In genomic region chr12:35209399-35209798, GRCm38 (mm10) we compare ENCODE assay signal across 29 mouse cellular contexts.
DNase-seq lines count a peak whose midpoint lies in the region; ATAC-seq and TF ChIP-seq lines count a peak whose summit lies in the region.
"Had no signal": no experiment of that assay in that cellular context is flagged by ENCODE, and none has a peak within 500 bp of the region (broad histone marks: within the 10 kb centered on the region; RNA-seq: fewer than 3 reads in every experiment).

No protein-coding gene starts in this region.

- H3K9me3 ChIP-seq in lung, embryonic 14.5 days (ENCODE audit: low read depth, low read length): no peaks in the 10 kb centered on the region
- no peaks in the 10 kb centered on the region for H3K9me3 ChIP-seq in forebrain, embryonic 14.5 days (replicated peaks; ENCODE audit: control insufficient read depth, low read length)
- H3K9me3 ChIP-seq: embryonic facial prominence, embryonic 12.5 days; embryonic facial prominence, embryonic 15.5 days; forebrain, embryonic 12.5 days; G1E; heart, embryonic 10.5 days; heart, embryonic 13.5 days; hindbrain, embryonic 12.5 days; hindbrain, embryonic 15.5 days had no signal

- no peak overlapping the region for H3K4me3 ChIP-seq in lung, embryonic 14.5 days (ENCODE audit: low read depth, low read length)
- no peak overlapping the region for H3K4me3 ChIP-seq in forebrain, embryonic 14.5 days (ENCODE audit: low read depth, low read length)
- H3K4me3 ChIP-seq: embryonic facial prominence, embryonic 12.5 days; embryonic facial prominence, embryonic 15.5 days; erythroblast, embryonic 14.5 days; forebrain, embryonic 12.5 days; heart, adult 2 months; heart, embryonic 10.5 days; heart, embryonic 13.5 days; hindbrain, embryonic 12.5 days; hindbrain, embryonic 15.5 days had no signal

- no peaks in the 10 kb centered on the region for H3K36me3 ChIP-seq in lung, embryonic 14.5 days (ENCODE audit: insufficient read depth)
- no peaks in the 10 kb centered on the region for H3K36me3 ChIP-seq in forebrain, embryonic 14.5 days (ENCODE audit: control insufficient read depth, insufficient read depth, low read length)
- H3K36me3 ChIP-seq: embryonic facial prominence, embryonic 12.5 days; embryonic facial prominence, embryonic 15.5 days; forebrain, embryonic 12.5 days; G1E; heart, embryonic 10.5 days; heart, embryonic 13.5 days; hindbrain, embryonic 12.5 days; hindbrain, embryonic 15.5 days had no signal

- in situ Hi-C loops in Patski (cut with MboI; ENCODE audit: low pct_unique_long_range_greater_than_20kb): no loop called here

- ATAC-seq in lung, embryonic 14.5 days (ENCODE audit: insufficient read depth): peak; percentile 75; the same call in 1 of the 2 replicates
- ATAC-seq in Patski: peak; percentile 78
- ATAC-seq in megakaryocyte progenitor cell, adult 5-6 weeks (replicated peaks; ENCODE audit: poor library complexity): no peak
- no peak for ATAC-seq in forebrain, embryonic 14.5 days
- ATAC-seq: forebrain, embryonic 16.5 days had no signal

- no peaks in the 10 kb centered on the region for H3K27me3 ChIP-seq in lung, embryonic 14.5 days (ENCODE audit: insufficient read depth, low read length)
- H3K27me3 ChIP-seq in Patski: no peaks in the 10 kb centered on the region
- H3K27me3 ChIP-seq in forebrain, embryonic 14.5 days (replicated peaks; ENCODE audit: control insufficient read depth, insufficient read depth, low read length): no peaks in the 10 kb centered on the region
- H3K27me3 ChIP-seq: CH12.LX; embryonic facial prominence, embryonic 12.5 days; embryonic facial prominence, embryonic 15.5 days; forebrain, embryonic 12.5 days; heart, embryonic 13.5 days; hindbrain, embryonic 12.5 days; hindbrain, embryonic 15.5 days had no signal

- CTCF ChIA-PET in Patski (lab: Charles Lee): interaction anchor here (0.8 kb wide), 1 partner anchor 290 kb away, joined by 3 read pairs; no protein-coding TSS in a partner anchor

- H3K27ac ChIP-seq in lung, embryonic 14.5 days (ENCODE audit: low read depth): no peak overlapping the region
- H3K27ac ChIP-seq in forebrain, embryonic 14.5 days (ENCODE audit: low read depth, low read length): no peak overlapping the region
- H3K27ac ChIP-seq: embryonic facial prominence, embryonic 12.5 days; embryonic facial prominence, embryonic 15.5 days; forebrain, embryonic 12.5 days; heart, adult 2 months; heart, embryonic 10.5 days; heart, embryonic 13.5 days; hindbrain, embryonic 12.5 days; hindbrain, embryonic 15.5 days had no signal

- H3K9ac ChIP-seq in lung, embryonic 14.5 days: no peak overlapping the region
- no peak overlapping the region for H3K9ac ChIP-seq in forebrain, embryonic 14.5 days (ENCODE audit: low read length)
- H3K9ac ChIP-seq: embryonic facial prominence, embryonic 12.5 days; embryonic facial prominence, embryonic 15.5 days; forebrain, embryonic 12.5 days; heart, embryonic 13.5 days; hindbrain, embryonic 12.5 days; hindbrain, embryonic 15.5 days had no signal

- POLR2A ChIA-PET in Patski (lab: Charles Lee): no interaction called here

- TF ChIP-seq CTCF in lung, embryonic 14.5 days (IDR thresholded peaks at IDR 0.05; ENCODE audit: low read depth): no peak
- TF ChIP-seq CTCF in Patski (IDR thresholded peaks at IDR 0.05): no peak

- H3K4me2 ChIP-seq in lung, embryonic 14.5 days: no peak overlapping the region
- no peak overlapping the region for H3K4me2 ChIP-seq in forebrain, embryonic 14.5 days (ENCODE audit: low read length)
- H3K4me2 ChIP-seq: embryonic facial prominence, embryonic 12.5 days; embryonic facial prominence, embryonic 15.5 days; forebrain, embryonic 12.5 days; heart, embryonic 13.5 days; hindbrain, embryonic 12.5 days; hindbrain, embryonic 15.5 days had no signal

- DNase-seq in lung, embryonic 14.5 days: peak; percentile 8
- no peak for DNase-seq in lung, postnatal 10 days
- DNase-seq in 3T3-L1 (ENCODE audit: low read depth, low spot score) (peak; percentile 76), Patski (ENCODE audit: low read depth, low spot score) (no peak)
- DNase-seq in forebrain, embryonic 14.5 days (ENCODE audit: low spot score): no peak
- DNase-seq: adrenal gland, postnatal 10 days; adrenal gland, postnatal 36 days; B cell, adult 2 months; cerebellum, adult 11 months; cerebellum, adult 2 months; cerebellum, adult 9-11 months; cerebellum, postnatal 25 days; gastrocnemius, postnatal 10 days; gastrocnemius, postnatal 36 days; heart, adult 2 months; heart, postnatal 14 days; heart, postnatal 4 days had no signal

- no peaks in the 10 kb centered on the region for H3K4me1 ChIP-seq in lung, embryonic 14.5 days (ENCODE audit: insufficient read depth)
- H3K4me1 ChIP-seq in forebrain, embryonic 14.5 days (ENCODE audit: control insufficient read depth, insufficient read depth, low read length): no peaks in the 10 kb centered on the region
- H3K4me1 ChIP-seq: embryonic facial prominence, embryonic 12.5 days; embryonic facial prominence, embryonic 15.5 days; forebrain, embryonic 12.5 days; heart, embryonic 10.5 days; heart, embryonic 13.5 days; hindbrain, embryonic 12.5 days; hindbrain, embryonic 15.5 days had no signal

Comparison
In these comparisons a context has a peak if more than half of its experiments do, and no peak if none do; other contexts are left out.
1. DNase-seq: peak in lung, embryonic 14.5 days (single experiment) and 3T3-L1 (single experiment); none in lung, postnatal 10 days (single experiment), Patski (single experiment) and forebrain, embryonic 14.5 days (single experiment).
2. ATAC-seq: peak in lung, embryonic 14.5 days (single experiment) and Patski (single experiment); none in megakaryocyte progenitor cell, adult 5-6 weeks (single experiment) and forebrain, embryonic 14.5 days (single experiment).